Mouse (Mus musculus): ENCODE measurements at regions not wholly inside any gene's neighbourhood (a gene's known extent, or its start where the extent isn't known, plus 50 kb on each side); places are given as distances from the start of the nearest gene placed in this dataset.

- no peak for DNase-seq
These were observed 189.4 kb downstream of the Map2k6 start for GRCm38 (mm10) chr11:110588280-110588679.

DNA sequence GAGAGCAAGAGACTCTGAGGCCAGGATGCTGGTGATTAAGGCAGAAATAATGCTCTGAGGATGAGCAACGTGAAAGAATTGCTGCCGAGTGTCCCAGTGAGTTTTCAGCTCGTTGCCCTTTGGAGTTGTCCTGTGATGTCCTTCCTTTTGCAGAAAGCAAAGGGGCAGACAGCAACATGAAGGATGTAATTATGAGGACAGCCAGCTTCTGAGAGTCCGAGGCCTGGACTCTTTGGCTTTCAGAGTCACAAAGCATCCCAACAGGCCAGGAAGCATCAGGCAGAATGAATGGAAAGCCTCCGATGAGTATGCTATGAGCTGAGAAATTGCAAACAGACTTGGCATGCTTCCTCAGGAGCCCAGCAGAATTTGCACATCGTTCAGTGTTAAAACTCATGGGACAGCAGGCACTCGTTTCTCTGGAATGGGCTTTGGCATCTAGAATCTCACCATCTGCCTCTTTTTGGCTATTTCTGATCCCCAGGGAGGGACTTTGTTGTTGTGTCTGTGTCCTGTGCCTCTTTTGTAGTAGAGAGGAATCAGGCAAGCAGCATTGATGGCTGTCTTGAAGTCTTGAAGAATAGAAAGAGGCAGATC lies 196.4 kb downstream of the Map2k6 start:
- DNase-seq = peak; percentile 11

DNA sequence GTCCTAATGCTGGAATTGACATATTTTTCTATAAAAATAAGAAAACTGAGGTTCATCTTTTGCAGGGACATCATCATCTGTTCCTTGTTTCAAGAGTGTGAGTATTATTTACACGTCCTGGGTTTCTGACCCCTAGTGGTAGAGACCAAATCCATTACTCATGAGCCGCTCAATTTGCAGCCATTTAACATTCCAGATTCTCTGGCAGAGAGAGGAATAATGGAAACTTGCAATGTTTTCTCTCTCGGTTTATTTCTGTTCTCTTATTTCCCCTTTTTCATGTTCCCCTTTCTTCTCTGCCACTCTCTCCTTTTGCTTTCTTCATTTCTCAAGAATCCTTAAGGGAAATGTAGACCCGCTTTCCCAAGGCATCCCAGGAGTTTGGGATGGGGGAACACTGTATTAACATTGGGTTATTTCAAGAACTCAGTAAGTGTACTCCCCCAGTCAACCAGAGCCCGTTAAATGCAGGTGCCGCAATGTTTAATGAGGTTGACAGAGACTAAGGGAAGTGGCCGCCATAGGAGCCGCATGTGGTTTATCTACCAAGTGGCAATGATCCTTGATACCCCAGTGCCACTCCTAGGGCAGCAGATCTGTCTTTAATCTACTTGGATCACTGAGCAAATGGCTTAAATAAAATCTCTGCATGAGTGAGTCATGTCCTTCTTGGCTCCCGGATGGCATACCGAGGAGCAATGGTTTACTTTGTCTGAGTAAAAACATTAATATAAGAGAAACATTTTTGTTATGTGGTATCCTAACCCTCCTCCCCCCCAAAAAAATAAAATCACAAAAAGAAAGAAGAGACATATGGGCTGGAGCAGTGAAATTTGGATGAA lies 206.3 kb downstream of the Map2k6 start:
- DNase-seq = no peak

GRCm38 (mm10) chr11:110609276-110609675 lies 210.4 kb downstream of the Map2k6 start:
- no peak for DNase-seq

GRCm38 (mm10) chr11:110610831-110611230 lies 211.9 kb downstream of the Map2k6 start:
- no peak for DNase-seq

DNA sequence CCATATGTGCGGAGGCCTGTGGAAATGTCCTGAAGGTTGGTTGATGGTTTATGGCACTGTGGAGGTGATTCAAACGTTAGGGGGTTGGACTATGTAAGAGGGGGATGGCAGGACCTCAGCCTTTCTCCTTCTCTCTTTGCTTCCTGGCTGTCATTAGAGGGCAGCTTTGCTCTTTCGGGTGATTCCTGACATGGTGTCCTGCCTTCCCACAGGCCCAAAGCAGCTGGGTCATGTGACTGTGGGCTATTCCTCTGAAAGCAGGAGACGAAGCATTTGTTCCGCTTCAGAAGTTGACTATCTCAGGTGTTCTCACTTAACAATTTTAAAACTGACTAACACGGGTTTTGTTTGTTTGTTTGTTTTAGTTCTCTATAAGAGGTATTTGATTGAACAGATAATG lies 233.1 kb downstream of the Map2k6 start:
- DNase-seq = no peak

GRCm38 (mm10) chr11:110633351-110633750 lies 234.4 kb downstream of the Map2k6 start:
- peak; percentile 38 for DNase-seq

DNA sequence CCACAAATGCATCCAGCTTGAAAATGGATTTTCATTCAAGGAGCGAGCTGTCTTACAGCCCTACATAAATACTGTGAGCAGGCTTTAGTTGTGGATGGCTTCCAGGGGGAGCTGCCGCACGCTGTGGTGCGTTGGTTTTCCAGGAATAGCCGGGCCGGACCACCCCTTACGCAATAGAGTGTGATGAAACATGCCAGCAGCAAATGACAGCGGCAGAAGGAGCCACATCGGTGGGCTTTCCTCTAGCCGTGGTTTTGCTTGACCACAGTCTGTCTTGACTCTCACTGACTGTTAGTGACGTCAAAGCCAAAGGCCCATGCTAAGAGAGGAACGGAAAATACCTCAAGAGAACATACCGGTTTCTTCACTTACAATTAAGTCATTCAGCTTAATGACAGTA lies 243.6 kb downstream of the Map2k6 start:
- no peak for DNase-seq

DNA sequence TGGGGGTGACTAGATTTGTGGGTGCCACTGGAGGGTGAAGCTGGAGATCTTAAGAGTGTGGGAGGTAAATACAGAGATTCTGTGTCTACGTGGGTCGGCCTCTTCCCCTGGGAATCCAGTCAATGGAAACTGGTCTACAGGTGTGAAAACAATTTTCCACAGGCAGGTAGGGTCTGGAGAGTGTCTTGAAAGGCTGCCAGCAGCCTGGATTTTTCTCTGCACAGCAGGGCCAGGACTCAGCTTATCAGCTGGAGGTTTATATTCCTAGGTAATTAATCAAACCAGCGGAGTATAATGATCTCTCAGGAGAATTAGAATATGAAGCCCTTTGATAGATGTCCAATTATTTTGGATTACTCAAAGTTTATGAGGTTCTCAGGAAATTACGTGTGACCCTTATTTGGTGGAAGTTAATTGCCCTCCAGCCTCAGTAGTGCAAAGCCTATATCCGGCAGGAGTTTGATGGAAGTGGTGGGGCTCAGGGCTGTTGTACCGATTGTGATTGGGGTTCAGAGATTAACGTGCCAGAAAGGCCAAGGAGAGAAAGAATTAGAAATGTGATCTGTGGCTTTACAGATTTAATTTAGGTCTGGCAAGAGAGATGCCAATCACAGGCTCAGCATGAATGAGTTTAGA lies 250.8 kb downstream of the Map2k6 start:
- DNase-seq = no peak

- DNase-seq = no peak
These were observed 253.1 kb downstream of the Map2k6 start for GRCm38 (mm10) chr11:110652068-110652467.

DNA sequence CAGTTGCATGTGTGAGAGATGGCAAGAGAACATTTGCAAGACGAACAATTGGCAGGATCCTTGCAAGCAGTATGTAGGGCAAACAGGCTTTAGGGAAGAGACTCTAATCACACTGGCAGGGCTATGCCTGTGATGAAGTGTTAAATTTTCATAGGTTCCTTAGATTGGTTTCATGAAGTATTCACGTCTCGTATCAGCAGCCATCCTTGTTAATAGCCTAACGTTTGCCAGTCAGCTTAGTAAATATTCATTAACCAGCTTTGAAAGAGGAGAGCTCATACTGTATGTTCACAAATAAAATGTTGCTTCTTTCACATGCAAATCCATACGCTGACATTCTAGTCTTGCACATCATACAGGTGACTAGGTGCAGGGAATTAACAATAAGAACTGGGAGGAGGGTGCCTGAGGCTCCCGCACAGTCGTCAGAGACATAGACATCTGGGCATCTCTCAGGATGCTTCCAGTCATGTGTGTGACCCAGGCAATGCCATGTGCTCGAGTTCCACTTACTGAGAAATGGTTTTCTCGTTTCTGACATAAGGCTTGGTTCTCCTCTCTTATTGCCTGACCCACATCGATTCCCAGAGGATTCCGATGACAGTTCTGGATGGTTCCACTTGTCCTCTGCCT lies 257.7 kb downstream of the Map2k6 start:
- no peak for DNase-seq

DNA sequence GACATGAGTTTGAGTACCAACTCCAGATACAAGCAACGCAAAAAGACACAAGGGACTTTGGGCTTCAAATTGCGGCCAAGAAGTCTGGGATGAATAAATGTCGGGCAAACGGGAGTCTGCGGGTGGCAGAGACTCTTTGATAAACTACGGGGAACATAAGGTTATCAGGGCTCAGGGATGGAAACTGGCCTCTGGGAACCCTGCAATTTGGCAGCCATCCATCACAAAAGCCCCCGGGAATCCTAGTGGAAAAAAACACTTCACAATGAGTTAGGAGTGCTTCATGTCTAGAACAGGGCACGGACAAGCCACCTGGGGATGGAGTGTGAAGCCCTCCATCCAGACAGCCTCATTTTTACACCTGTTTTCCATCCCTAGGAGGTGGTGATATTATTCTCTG lies 258.9 kb downstream of the Map2k6 start:
- DNase-seq = no peak

- DNase-seq = peak; percentile 10
These were observed 271.9 kb downstream of the Map2k6 start for GRCm38 (mm10) chr11:110670626-110671508.

DNA sequence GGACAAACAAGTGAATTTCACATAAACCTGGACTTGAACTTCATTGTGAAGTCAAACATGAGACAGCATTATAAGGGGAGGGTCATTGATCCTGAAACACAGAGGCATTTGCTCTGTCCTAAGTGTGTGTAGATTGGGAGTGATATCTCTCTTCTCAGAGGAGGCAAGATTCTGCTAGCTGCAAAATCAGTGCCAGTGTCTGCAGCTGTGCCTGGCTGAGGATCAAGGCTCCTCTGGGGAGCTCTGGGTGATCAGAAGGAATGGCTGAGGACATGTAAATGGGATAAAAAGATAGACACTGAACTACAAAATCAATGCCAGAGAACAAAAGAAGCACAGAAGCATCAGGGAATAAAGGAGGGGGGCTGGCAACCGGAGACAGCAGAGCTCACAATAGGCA lies 274.0 kb downstream of the Map2k6 start:
- peak; percentile 38 for DNase-seq

GRCm38 (mm10) chr11:110692824-110693223 lies 275.0 kb upstream of the Kcnj16 start:
- DNase-seq = no peak

- DNase-seq = no peak
These were observed 270.8 kb upstream of the Kcnj16 start for GRCm38 (mm10) chr11:110697067-110697466.

GRCm38 (mm10) chr11:110698342-110698741 lies 269.5 kb upstream of the Kcnj16 start:
- no peak for DNase-seq

DNA sequence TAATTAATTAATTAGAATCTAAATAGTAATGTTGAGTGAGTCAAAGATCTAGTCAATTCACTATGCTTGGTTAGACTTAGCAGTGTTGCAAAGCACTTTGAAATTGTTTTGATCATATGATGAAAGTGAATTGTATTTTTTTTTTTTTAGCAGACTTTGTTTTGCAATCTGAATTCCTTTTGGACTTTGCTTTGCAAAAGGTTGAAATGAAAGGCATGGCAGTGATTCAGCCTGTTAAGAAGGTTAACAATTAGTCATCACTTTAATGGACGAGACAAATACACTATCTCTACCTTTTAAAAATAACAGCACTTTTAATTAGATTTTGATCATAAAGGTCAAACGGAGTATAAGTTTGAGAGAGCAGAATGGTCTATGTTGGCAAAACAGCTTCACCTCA lies 266.9 kb upstream of the Kcnj16 start:
- no peak for DNase-seq

GRCm38 (mm10) chr11:110702119-110702518 lies 265.7 kb upstream of the Kcnj16 start:
- DNase-seq = no peak

- DNase-seq = no peak
These were observed 264.3 kb upstream of the Kcnj16 start for GRCm38 (mm10) chr11:110703511-110703910.

DNA sequence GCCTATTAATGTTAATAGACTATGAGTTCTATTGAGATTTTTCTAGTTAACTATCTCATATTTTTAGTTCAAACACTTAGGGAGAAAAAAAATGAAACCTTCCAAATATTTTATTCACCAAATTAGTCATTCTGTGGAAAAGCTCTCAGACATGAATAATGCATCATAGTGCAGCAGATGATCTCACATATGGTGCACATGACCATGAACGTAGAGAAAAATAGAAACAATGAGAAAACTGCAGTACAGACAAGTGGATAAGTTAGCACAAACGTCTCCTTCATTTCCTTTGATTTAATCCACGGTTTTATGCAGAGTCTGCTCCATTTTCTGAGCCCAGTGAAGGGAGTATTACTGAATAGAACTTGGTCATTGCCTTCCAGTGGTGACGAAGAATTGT lies 260.5 kb upstream of the Kcnj16 start:
- DNase-seq = no peak

- DNase-seq = no peak
These were observed 252.5 kb upstream of the Kcnj16 start for GRCm38 (mm10) chr11:110715300-110715699.

Data from gastrocnemius, postnatal 10 days (tissue).